Mouse (Mus musculus): ENCODE measurements around the gene Sh2b3. TPM values are rescaled to one million over a fixed set of nuclear protein-coding genes. Genes with fewer than 3 reads are reported as not detected.
"Not testable (repeated sequence)": the region's sequence is repeated elsewhere in the genome, so short reads cannot be mapped to it uniquely, and the experiment has no call there.

Gene Sh2b3
- polyA plus RNA-seq, 1 experiment from 2014 or later, result 14.7 TPM

DNA sequence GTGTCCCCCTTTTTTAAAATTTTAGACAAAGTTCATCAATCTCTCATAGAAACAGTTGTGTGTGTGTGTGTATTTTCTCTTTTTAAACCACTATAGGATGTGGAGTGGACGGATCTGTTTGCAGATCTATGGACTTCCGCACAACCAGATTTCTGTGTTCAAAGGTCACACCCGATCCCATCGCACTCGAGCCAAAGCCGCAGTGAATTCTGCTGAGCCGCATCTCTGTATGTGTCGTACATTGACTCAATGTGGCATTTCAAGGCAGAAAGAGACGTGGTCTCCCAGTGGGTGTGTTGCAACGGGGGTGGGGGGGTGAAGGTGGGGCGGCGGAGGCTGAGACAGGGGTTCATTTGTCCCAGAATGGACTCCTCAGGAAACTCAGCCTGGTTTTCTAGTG lies 21.0 kb upstream of the Sh2b3 start:
- Histone ChIP-seq H3K27ac (replicated peaks) (no peak overlapping the region), H3K9me3 (peaks cover 5% of the 10 kb centered on the region), H3K36me3 (peaks cover 30% of the 10 kb centered on the region), H3K4me2 (no peak overlapping the region), H3K4me3 (no peak overlapping the region), H3K4me1 (peaks cover 16% of the 10 kb centered on the region), H3K9ac (no peak overlapping the region), H3K27me3 (replicated peaks) (no peaks in the 10 kb centered on the region)
- WGBS, result 82% methylated on average over 12 of the region's 12 CpGs
- no peak for ATAC-seq (ENCODE audit: extremely low read depth, insufficient number of reproducible peaks, low FRiP score, low TSS enrichment)

DNA sequence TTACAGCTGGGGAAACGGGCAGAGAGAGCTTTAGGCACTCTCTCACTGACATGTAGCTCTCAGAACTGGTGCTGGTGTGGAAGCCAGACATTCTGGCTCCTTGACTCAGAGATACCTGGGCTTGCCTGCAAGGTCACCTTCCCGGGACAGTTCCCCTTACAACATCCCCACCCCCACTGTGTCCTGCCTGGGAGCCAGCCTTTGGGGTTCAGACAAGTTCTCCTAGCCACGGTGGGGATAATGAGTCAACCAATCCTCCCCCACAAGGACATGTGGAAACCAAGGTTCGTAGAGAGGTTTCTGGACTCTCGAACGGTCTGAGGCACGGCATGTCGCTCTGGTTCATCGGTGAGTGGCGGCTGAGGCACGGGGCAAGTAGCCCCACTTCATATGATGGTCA lies 19.3 kb upstream of the Sh2b3 start:
- WGBS, result 71% methylated on average over 11 of the region's 11 CpGs
- no peak for ATAC-seq (ENCODE audit: extremely low read depth, insufficient number of reproducible peaks, low FRiP score, low TSS enrichment)
- peaks cover 46% of the 10 kb centered on the region for H3K36me3 ChIP-seq

DNA sequence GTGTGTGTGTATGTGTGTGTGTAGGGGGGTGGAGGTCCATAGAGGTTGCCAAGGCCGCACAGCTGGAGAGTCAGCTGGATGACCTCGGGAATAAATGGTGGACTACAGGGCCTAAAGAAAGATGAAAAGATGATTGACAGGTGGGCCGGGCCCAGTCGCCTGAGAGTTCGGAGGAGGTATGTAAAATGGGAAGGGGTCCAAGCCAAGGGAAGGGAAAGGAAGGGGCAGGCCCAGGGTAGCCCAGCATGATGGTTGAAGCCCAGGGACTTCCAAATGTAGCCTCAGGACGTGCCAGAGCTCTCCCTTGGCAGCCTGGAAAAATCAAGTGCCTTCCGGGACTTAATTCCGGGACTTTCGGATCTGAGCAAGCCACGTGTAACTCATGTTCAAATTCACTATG lies 17.3 kb upstream of the Sh2b3 start:
- H3K4me2 ChIP-seq, result no peak overlapping the region
- no peak for ATAC-seq (ENCODE audit: extremely low read depth, insufficient number of reproducible peaks, low FRiP score, low TSS enrichment)
- WGBS, result 77% methylated on average over 10 of the region's 10 CpGs
- no peak overlapping the region for H3K4me3 ChIP-seq
- H3K4me1 ChIP-seq, result peaks cover 41% of the 10 kb centered on the region
- no peaks in the 10 kb centered on the region for H3K27me3 ChIP-seq (replicated peaks)
- no peak overlapping the region for H3K9ac ChIP-seq
- no peak overlapping the region for H3K27ac ChIP-seq (replicated peaks)
- peaks cover 41% of the 10 kb centered on the region for H3K36me3 ChIP-seq
- H3K9me3 ChIP-seq, result no peaks in the 10 kb centered on the region

More for the DNA sequence above, 19.3 kb upstream of the Sh2b3 start:
- Histone ChIP-seq H3K27me3 (replicated peaks) (no peaks in the 10 kb centered on the region), H3K4me3 (no peak overlapping the region), H3K9me3 (peaks cover 5% of the 10 kb centered on the region), H3K9ac (no peak overlapping the region), H3K4me1 (peaks cover 21% of the 10 kb centered on the region), H3K27ac (replicated peaks) (0 out of 2 replicates have a peak overlapping the region, but pooled peaks have one; percentile 12), H3K4me2 (no peak overlapping the region)

DNA sequence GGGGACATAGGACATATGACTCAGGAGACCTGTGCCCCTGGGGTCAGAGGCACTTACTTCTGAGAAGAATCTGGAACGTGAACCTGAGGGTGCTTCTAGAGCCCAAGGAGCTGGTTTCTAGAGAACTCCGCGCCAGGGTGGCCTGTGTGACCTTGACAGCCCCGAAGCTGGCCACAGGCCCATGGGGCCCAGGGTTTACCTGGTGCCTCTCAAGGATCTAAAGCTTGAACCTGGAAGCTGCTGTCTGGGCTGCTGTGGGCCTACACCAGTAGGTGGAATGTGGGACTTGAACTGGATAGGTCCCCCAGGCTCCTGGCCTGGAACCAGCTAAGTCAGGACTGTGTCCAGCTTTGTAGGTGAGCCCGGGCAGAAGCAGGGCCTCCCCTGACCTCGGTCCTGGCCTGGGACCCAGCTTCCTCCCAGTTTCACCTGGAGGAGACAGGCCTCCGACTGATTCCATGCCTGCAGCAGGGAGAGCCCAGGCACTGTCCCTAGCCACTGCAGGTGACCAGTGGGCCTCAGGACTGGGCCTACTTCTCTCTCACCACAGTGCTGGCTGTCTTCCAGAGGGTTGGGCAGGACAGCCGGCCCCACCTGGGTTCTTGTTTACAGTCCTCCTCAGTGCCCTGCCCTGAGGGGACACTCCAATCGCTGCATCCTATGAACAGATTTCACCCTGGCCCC lies 16.1 kb upstream of the Sh2b3 start:
- H3K4me2 ChIP-seq, result no peak overlapping the region
- H3K4me1 ChIP-seq, result peaks cover 45% of the 10 kb centered on the region
- H3K4me3 ChIP-seq, result no peak overlapping the region
- no peak for ATAC-seq (ENCODE audit: extremely low read depth, insufficient number of reproducible peaks, low FRiP score, low TSS enrichment)
- H3K9me3 ChIP-seq, result no peaks in the 10 kb centered on the region
- H3K27ac ChIP-seq (replicated peaks), result no peak overlapping the region
- peaks cover 41% of the 10 kb centered on the region for H3K36me3 ChIP-seq
- peak overlapping the region; percentile 41; the same call in 1 of the 2 replicates for H3K9ac ChIP-seq
- no peaks in the 10 kb centered on the region for H3K27me3 ChIP-seq (replicated peaks)
- WGBS, result 77% methylated on average over 9 of the region's 9 CpGs

DNA sequence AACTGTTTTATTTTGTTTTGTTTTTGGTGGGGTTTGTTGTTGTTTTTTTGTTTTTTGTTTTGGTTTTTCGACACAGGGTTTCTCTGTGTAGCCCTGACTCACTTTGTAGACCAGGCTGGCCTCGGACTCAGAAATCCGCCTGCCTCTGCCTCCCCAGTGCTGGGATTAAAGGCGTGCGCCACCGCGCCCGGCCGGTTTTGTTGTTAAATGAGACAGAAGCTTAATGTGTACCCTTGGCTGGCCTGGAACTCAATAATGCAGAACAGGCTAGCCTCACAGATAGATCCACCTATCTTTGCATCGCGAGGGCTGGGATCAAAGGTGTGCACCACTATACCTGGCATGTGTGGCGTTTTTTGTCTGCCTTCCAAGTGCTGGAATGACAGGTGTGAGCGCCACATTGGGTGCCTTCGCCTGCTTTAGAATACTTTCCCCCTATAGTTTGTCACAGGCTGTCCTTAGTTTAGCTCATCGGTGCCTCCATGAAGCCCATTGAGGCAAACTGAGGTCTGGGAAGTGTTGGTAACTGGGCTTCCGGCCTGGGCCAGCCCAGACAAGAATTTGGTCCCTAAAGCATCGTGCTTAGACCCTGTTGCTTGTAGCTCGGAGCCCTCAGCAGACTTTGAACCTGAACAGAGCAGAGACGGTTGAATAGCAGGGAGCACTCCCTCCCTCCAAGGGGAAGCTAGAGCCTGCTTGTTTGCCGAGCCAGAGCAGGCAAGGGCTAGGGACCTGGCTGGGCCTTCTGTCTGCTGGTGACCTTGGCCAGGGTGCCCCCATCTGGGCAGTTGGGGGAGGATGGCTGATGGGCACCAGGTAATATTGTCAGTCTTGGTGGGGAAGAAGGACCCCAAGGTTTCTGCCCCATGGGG lies 12.3 kb upstream of the Sh2b3 start:
- Histone ChIP-seq H3K9me3 (no peaks in the 10 kb centered on the region), H3K27me3 (replicated peaks) (peaks cover 15% of the 10 kb centered on the region; the same call in 1 of the 2 replicates), H3K4me2 (peak overlapping the region; percentile 87), H3K27ac (replicated peaks) (no peak overlapping the region), H3K36me3 (peaks cover 36% of the 10 kb centered on the region), H3K4me1 (peaks cover 44% of the 10 kb centered on the region), H3K4me3 (peak overlapping the region; percentile 93), H3K9ac (peak overlapping the region; percentile 93)
- 46% methylated on average over 20 of the region's 20 CpGs for WGBS
- ATAC-seq (ENCODE audit: extremely low read depth, insufficient number of reproducible peaks, low FRiP score, low TSS enrichment), result no peak

DNA sequence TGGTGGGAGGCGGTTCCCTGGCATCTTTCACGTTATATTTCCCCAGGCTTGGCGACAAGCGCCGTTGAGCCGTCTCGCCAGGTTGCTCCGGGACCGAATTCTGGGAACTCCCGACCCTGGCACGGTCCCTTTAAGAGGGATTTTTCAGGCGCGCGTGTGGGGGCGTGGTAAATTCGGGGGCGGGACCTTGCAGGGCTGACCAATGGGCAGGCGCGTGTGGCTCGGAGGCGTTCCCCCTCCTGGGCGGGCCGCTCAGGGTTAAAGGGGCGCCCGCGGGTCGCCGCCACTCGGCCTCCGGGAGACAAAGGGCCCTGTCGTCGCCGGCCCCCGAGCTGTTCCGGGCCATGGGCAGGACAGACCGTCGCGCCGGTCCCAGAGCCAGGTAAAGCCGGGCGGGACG lies 11.3 kb upstream of the Sh2b3 start, which contains the start of gene Pheta1:
Gene Pheta1, plus strand, starts transcription at position 242 of the 400 bp plus-strand sequence.
- H3K27ac ChIP-seq (replicated peaks), result peak within 1 kb of the TSS; percentile 80
- H3K36me3 ChIP-seq, result peaks cover 28% of the 10 kb centered on the region
- peak; percentile 87 for ATAC-seq (ENCODE audit: extremely low read depth, insufficient number of reproducible peaks, low FRiP score, low TSS enrichment)
- H3K9me3 ChIP-seq, result no peaks in the 10 kb centered on the region
- H3K27me3 ChIP-seq (replicated peaks), result peaks cover 23% of the 10 kb centered on the region
- H3K4me3 ChIP-seq, result peak within 1 kb of the TSS; percentile 93
- H3K4me2 ChIP-seq, result peak within 1 kb of the TSS; percentile 87
- peaks cover 39% of the 10 kb centered on the region for H3K4me1 ChIP-seq
- H3K9ac ChIP-seq, result peak within 1 kb of the TSS; percentile 93
- under 1% methylated on average over 42 of the region's 42 CpGs for WGBS

DNA sequence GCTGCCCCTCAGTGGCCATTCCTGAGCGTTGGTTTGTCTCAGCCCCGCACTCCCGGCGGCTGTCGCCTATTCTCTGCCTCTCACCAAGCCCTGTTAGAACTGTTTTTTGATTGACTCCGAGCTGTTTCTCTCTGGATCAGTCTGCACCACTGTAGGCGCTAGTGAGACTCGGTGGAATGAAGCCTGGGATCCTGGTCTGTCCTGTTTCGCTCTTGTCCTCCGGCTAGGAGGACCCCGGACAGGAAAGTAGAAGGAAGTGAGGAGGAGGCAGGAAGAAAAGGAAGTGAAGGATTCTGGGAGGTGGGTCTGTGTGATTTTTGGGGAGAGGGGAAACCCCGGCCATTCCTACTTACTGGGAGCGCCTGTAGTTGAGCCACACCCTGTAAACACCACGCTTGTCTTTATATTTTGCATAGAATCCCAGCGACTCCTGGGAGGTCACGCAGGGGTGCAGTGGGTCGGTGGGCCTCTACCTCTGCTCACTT lies 10.6 kb upstream of the Sh2b3 start:
- Histone ChIP-seq H3K36me3 (peaks cover 21% of the 10 kb centered on the region), H3K27me3 (replicated peaks) (peaks cover 30% of the 10 kb centered on the region), H3K4me1 (peaks cover 38% of the 10 kb centered on the region), H3K27ac (replicated peaks) (peak overlapping the region; percentile 80), H3K9ac (peak overlapping the region; percentile 93), H3K4me2 (peak overlapping the region; percentile 87), H3K4me3 (peak overlapping the region; percentile 93), H3K9me3 (no peaks in the 10 kb centered on the region)
- no peak for ATAC-seq (ENCODE audit: extremely low read depth, insufficient number of reproducible peaks, low FRiP score, low TSS enrichment)
- WGBS, result 2% methylated on average over 17 of the region's 17 CpGs

DNA sequence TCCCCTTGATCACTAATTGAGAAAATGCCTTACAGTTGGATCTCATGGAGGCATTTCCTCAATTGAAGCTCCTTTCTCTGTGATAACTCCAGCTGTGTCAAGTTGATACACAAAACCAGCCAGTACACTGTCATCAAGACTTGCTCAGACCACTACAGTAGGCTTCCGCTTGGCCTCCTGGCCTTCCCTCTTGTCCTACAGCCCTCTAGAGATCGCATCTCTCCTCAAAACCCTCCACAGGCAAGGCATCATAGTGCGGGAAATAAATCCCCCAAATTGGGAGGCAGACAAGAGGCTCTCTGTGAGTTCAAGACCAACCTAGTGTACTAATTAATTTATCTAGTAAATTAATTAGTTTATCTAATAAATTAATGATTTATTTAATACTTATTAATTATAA lies 9.8 kb upstream of the Sh2b3 start:
- not testable (repeated sequence) for H3K9ac ChIP-seq; ATAC-seq (ENCODE audit: extremely low read depth, insufficient number of reproducible peaks, low FRiP score, low TSS enrichment); H3K4me3 ChIP-seq; H3K4me2 ChIP-seq; H3K9me3 ChIP-seq; H3K27ac ChIP-seq (replicated peaks)
- Histone ChIP-seq H3K27me3 (replicated peaks) (peaks cover 31% of the 10 kb centered on the region), H3K36me3 (peaks cover 13% of the 10 kb centered on the region), H3K4me1 (peaks cover 44% of the 10 kb centered on the region)
- WGBS, result 76% methylated on average over 3 of the region's 3 CpGs

DNA sequence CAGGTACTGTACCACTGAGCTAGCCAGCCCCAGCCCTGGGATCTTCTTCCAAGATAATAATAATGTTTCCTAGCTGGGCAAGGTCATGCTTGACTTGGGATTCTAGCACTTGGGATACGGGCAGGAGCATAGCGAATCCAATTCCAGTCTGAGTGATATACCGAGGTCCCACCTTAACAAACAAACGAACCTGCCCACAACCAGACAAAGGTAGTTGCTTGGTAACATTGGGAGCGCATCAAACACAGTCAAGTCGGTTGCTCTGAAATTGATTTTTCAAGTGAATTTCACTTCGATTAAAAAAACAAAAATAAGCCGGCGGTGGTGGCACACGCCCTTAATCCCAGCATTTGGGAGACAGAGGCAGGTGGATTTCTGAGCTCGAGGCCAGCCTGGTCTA lies 8.9 kb upstream of the Sh2b3 start:
- Histone ChIP-seq H3K4me1 (peaks cover 44% of the 10 kb centered on the region), H3K9me3 (no peaks in the 10 kb centered on the region), H3K27ac (replicated peaks) (no peak overlapping the region), H3K36me3 (peaks cover 4% of the 10 kb centered on the region; the same call in 1 of the 2 replicates), H3K4me2 (no peak overlapping the region), H3K27me3 (replicated peaks) (peaks cover 31% of the 10 kb centered on the region), H3K4me3 (no peak overlapping the region), H3K9ac (no peak overlapping the region)
- WGBS, result 71% methylated on average over 11 of the region's 11 CpGs
- ATAC-seq (ENCODE audit: extremely low read depth, insufficient number of reproducible peaks, low FRiP score, low TSS enrichment), result no peak

DNA sequence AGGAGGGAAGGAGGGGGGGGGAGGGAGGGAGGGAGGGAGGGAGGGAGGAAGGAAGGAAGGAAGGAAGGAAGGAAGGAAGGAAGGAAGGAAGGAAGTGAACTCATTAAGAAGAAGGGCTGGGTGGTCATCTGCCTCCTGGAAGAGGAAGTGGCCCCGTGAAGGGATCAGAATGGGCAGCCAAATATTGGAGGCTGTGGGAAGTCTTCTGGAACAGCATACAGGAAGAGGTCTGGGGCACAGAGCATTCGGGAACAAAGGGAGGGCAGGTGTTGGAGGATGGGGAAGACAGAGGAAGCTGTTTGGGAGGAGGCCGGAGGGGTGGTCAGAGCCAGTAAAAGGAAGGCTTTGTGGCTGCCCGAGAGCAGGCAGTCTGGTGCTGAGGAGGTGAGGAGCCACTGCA lies 7.9 kb upstream of the Sh2b3 start:
- Histone ChIP-seq H3K4me1 (peaks cover 34% of the 10 kb centered on the region), H3K9me3 (no peaks in the 10 kb centered on the region), H3K4me2 (no peak overlapping the region), H3K27ac (replicated peaks) (no peak overlapping the region), H3K9ac (no peak overlapping the region), H3K27me3 (replicated peaks) (peaks cover 31% of the 10 kb centered on the region), H3K36me3 (no peaks in the 10 kb centered on the region), H3K4me3 (no peak overlapping the region)
- no peak for ATAC-seq (ENCODE audit: extremely low read depth, insufficient number of reproducible peaks, low FRiP score, low TSS enrichment)
- WGBS, result 32% methylated on average over 4 of the region's 4 CpGs

DNA sequence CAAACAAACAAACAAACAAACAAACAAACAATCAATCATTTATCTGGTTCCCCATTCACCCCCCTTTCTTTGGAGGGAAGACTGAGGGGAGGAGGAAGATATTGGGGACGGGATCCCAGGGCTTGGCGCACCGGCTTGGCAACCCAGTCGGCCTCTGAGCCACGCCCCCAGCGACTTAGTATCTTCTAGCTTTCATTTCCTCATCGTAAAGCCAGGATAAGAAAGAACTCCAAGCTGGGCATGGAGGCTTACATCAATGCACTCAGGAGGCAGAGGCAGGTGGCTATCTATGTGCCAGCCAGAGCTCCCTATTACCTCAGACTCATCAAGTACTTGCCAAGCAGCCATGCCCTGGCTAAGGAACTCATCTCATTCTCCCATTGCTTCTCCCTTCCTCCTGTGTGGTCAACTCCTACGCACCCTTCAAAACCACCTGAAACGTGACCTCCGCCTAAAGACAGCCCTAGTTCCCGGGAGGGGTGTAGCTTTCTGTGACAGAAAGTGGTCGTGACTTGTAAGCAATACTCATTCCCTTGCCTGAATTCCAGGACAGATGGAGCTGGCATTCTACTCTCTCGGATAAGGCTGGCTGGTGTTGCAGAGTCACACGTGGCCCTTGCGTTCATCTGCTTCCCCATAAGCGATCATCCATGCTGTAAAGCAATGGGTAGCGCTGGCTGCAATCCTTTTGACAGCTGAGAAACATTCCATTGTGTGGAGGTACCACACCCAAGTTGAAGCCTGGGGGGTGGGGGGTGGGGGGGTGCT lies 5.9 kb upstream of the Sh2b3 start:
- H3K4me3 ChIP-seq, result peak overlapping the region; percentile 64
- no peaks in the 10 kb centered on the region for H3K36me3 ChIP-seq
- ATAC-seq (ENCODE audit: extremely low read depth, insufficient number of reproducible peaks, low FRiP score, low TSS enrichment), result no peak
- peak overlapping the region; percentile 89 for H3K4me2 ChIP-seq
- H3K27ac ChIP-seq (replicated peaks), result no peak overlapping the region
- H3K4me1 ChIP-seq, result peaks cover 34% of the 10 kb centered on the region
- peak overlapping the region; percentile 85 for H3K9ac ChIP-seq
- 16% methylated on average over 17 of the region's 17 CpGs for WGBS
- peaks cover 31% of the 10 kb centered on the region for H3K27me3 ChIP-seq (replicated peaks)
- H3K9me3 ChIP-seq, result no peaks in the 10 kb centered on the region
